Mouse (Mus musculus) skeletal muscle tissue, adult 2 months (tissue): ENCODE results near the gene Serinc1.
"Not testable (repeated sequence)": the region's sequence is repeated elsewhere in the genome, so short reads cannot be mapped to it uniquely, and the experiment has no call there.

Source experiments
- DNase-seq: peaks from one replicate; pipeline ENCODE4 v3.0.0-alpha.2; 2012; ENCODE audit warnings: low read depth, low spot score

Serinc1 gene

DNA sequence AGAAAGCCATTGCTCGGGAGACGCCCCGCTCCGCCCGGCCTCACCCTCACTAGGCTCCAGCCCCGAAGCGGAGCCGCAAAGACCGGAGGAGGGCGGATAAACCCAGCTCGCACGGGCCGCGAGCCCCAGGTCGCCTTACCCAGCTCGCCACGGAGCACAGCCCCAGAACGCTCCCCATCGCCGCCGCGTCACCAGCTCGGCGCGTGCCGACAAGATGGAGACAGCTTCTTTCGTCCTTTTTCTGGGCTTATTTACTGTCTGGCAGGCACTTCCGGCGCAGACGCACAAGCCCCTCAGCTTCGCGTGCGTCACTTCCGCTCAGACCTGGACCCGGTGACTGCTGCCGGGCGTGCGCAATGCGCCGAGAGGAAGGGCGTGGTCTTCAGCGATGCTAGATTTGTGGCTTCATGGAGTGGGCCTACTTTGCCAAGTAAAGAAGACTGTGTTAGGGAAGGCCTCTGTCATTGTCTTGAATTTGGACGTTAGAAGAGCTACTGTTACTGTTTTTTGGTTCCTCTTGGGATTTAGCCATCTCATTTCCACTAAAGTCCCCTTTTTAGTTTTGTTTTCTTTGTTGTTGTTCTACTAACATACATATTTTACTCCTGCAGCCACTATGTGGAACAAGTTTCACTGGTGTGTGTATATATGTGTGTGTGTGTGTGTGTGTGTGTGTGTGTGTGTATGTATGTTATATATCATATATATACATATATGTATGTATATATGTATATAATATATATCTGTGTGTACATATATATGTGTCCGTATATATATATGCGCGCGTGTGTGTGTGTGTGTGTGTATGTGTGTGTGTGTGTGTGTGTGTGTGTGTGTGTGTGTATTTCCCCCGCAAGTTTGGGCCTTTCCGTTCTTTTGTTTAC is at the start of gene Serinc1:
Serinc1 (minus strand) TSS at position 313 of the 884 bp plus-strand sequence.
- peak; percentile 94 for DNase-seq

DNA sequence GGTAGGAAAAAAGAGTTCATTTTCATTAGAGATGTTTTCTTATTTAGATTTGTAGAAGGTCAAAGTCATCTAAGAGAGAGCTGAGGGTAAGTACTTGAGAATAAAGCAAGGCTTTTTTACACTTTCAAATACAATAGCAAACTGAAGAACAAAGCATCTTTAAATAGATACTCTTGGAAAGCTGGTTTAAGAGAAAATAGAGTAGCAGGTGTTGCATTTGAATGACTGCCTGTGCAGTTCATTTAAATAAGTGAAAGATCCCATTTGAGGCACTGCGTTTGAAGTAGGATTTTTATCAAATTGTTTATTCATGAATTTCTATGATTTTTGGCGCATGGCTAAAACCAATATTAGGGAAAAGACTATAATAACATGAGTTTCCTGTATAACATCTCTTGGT is 44.4 kb upstream of the Serinc1 start:
- DNase-seq = no peak

DNA sequence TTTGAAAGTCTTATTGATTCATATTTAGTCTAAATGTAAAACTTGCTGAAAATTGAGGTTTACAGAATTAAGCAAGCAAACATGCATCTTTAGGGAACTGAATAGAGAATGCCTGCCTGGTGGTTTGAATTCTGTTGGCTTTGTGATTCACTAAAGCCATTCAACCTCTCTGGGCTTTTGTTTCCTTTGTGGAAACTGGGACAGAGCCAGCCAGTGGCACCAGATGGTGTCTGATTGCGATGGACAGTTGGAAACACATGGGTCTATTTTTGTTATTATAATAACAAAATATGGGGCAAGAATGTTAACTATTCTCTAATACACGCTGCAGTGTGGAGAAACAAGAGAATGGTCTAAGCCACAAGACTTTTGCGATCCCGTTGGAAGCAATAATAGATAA is 39.8 kb upstream of the Serinc1 start:
- no peak for DNase-seq

DNA sequence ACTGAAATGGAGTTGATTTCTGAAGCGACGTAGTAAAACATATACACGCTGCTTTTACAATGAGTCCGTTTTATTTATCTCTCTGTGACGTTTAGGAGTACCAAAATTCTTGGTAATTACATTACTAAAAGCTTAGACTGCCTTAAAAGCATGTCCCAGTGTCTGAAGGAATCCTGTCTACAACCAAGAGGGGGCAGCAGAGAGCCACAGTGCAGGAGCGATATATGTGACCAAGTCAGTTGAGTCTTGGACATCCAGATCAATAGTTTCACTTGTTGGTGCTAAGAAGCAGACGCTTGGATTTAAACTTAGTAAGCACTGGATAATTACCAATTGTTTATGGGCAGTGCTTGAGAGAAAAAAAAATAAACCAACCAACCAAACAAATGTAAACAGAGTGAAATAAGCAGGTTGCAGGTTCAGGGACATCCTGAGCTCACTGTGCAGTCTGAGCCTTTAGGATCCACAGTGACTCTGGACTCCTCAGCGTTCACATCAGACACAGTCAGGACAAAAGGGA is 38.9 kb upstream of the Serinc1 start:
- DNase-seq = peak; percentile 1

DNA sequence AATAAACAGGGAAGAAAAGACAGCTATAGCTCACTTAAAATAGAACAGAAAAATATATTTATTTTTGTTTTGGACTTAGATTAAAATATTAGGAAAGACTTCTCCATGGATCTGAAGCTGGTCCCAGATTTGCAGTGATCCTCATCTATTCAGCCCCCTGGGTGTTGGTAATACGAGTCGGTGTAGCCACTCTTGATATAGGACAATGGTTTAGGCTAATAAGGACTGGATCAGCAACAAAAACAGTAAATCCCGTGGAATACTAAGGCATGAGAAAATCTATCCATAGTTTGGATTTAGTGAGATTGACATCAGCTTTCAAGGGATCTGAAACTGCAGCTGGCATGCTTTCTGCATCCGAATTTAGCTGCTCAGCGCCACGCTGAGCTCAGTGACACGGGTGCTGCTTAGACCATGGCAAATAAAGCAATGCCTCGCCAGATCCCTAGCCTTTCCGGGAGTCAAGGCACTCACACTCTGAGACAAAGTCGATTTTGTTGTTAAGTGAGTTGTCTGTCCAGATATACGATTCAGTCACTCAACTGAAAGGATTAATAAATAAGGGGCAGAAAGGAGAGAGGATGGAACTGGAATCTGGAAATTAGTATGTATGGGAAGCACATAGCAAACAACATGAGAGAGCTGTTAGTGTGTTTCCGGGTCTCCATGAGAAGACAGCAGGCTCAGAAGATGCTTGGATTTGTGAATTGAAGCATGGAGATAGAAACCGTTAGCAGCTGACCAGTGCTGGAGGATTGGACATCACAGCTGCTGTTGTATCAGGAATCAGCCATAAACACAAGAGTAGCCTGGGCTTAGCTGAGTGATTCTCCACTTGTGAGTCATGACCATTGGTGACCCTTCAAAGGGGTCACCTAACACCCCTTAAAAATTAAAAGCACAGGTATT is 36.9 kb upstream of the Serinc1 start:
- DNase-seq = no peak

DNA sequence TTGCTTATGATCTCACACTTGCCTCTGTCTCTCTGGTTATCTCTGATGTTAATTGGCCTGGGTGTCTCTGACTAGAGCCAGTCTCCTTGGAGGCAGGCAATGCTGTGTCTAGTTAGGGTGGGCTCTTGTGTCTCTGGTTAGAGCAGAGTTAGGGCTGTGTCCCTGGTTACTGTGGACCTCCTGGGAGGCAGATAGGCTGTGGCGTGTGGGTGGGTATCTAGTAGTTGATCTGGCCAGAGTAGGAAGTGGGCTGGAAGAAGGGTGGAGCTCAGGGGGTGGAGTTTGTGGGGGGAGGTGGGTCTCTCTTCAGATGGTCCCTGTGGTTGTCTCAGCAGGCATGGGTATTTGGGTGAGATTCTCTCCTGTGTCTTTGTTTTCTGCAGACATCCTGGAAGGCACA is 33.9 kb upstream of the Serinc1 start:
- DNase-seq = no peak

DNA sequence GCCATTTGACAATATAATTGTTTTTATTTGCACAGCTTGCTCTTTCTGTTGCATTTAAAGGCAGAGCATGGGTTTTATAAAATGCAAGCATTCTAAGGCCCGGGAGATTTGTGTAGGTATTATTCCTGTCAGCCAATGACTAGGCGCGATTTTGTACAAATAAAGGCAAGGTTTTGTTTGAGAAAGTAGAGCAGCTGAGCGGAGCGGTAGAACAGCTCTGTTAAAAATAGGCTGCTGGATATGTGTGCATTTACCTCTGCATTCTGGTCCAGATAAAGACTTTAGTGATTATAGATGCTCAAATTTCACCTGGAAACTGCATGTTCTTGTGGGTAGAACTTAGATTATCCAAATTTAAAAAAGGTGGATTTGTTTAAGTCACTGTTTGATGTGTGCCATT is 25.3 kb upstream of the Serinc1 start:
- no peak for DNase-seq

DNA sequence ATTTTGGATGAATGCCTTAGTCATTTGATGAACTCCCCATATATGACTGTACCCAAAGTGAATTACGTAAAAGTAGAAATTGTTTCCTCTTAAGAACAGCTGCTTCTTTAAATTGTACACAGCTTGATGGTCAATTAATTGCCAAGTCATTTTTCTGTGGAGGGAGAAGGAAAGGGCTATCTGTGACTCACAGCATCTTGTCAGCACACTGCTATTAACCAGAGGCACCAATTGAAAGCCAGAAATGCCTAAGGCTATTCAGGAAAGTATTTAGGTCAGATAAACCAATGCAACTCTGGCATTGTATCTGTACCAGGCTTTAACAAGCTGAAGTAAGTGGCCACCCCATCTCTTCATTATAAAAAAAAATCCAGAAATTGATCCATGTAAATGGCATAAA is 21.4 kb upstream of the Serinc1 start:
- DNase-seq = no peak

DNA sequence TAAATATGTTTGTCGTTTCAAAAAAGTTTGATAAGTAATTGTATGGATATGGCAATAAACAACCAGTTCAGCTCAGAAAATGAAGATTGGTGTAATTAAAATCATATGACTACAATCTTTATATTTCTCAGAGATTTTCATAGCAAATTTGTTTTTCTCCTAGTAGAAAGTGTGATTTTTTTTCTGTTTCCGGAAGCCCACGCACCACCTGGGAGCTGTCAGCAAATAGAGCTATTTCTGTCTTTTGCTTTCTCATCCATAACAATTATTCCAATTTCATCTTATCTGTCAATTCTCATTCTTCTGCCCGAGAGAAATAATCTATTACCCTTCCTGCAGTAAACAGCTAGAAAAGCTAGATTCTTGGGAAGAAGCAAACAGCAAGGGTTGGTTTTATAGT is 17.3 kb upstream of the Serinc1 start:
- DNase-seq = no peak

DNA sequence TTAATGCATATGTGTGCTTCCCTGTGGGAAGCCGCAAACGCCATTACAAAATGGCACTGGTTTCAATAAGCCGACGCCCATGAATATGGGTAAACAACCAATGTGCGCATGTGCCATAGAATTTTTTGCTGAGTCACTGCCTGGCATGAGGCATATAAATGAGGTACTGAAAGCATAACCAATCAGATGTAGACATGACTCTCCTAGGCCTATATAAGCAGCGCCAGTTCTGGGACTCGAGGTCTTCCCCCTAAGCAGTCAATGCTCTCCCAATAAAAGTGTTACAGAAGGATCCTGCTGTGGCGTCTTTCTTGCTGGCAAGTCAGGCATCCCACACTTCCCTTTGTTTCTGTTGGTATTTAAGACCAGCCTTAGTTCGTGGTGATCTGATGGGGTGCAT is 11.6 kb upstream of the Serinc1 start:
- DNase-seq = not testable (repeated sequence)

DNA sequence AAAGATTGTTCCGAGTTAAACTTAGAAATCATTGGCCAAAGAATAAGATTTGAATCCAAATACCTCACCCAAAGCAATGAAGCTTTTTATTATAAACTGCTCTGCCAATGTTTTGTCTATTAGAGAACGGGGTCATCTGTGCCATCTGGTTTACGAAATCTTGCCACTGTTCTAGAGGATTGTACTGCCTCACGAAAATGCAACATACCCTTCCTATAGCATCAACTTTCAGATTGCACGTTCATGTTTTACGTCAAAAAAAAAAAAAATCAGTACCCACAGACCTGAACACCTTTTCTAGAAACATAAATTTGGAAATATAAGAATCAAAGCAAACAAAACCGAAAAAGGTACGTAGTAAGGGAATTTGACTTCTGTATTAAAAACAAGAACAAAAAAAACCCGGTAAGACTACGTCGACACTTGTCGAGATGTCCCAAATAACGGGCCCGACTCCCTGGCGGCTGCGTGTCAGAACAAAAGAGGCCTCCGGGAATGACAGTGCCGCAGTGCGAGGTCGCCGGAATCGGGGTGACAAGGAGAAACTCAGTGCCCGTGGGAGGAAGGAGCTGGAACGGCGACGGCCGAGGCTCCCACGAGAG is 613 bp downstream of the Serinc1 start:
- no peak for DNase-seq

DNA sequence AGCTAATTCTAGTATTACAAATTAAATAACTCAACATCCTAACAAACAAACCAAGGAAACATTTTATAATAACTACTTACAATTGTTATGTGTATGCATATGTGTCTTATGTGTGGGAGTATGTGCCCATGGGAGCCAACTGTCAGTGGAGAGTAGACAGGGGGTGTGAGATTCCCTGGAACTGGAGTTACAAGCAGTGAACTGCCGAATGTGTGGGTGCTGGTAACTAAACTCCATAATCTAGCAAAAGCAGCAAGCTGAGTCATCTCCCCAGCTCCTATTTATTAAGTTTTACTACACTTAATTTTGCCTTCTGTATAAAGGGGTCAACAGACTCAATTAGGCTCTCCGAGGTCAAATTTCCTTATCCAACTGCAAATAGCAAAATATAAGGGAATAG is 1.3 kb downstream of the Serinc1 start:
- DNase-seq = no peak

DNA sequence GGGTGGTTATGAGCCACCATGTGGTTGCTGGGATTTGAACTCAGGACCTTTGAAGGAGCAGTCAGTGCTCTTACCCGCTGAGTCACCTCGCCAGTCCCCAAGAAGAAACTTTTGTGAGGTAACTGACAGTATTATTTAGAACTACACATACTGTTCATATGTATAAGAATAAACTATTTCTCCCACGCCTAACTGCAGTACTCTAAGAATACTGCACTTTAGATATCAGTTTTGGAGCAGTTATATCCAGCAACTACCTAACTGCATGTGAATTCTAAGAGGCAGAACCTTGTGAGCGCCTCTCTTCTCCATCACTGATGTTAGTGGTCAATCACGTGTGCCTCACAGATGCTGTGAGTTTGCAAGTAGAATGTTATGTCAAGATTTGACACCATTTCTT is 5.9 kb downstream of the Serinc1 start:
- no peak for DNase-seq

DNA sequence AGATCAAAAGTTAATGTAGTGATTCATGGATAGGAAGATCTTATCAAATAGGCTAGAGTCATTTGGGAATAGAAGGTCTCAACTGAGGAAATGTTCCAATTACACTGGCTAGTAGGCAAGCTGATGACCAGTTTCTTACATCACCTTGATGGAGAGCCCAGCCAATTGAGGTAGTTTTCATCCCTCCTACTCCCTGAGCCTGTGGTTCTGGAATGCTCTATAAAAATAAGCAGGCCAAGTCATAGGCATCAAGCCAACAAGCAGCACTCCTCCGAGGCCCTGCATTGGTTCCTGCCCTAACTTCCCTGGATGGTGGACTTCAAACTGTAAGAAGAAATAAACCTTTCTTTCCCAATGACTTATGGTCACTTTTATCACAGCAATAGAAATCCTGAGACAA is 17.1 kb downstream of the Serinc1 start:
- DNase-seq = no peak

DNA sequence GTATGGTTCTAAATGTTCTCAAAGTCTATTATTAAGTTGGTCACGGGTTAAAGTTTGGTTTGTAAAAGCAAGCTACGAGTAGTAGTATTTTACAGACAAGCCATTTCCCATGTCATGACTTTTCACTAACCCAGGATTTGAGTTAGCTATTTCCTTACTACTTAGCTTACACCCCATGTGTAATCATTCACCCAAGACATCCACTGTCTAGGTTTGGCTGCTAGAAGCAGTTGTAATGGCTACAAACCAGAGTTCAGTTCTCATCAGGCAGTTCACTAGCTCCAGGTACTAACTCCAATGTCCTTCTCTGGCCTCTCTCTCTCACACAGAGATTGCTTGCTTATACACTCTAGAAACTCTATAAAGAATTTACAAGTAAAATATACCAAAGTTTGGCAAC is 17.7 kb downstream of the Serinc1 start:
- no peak for DNase-seq

DNA sequence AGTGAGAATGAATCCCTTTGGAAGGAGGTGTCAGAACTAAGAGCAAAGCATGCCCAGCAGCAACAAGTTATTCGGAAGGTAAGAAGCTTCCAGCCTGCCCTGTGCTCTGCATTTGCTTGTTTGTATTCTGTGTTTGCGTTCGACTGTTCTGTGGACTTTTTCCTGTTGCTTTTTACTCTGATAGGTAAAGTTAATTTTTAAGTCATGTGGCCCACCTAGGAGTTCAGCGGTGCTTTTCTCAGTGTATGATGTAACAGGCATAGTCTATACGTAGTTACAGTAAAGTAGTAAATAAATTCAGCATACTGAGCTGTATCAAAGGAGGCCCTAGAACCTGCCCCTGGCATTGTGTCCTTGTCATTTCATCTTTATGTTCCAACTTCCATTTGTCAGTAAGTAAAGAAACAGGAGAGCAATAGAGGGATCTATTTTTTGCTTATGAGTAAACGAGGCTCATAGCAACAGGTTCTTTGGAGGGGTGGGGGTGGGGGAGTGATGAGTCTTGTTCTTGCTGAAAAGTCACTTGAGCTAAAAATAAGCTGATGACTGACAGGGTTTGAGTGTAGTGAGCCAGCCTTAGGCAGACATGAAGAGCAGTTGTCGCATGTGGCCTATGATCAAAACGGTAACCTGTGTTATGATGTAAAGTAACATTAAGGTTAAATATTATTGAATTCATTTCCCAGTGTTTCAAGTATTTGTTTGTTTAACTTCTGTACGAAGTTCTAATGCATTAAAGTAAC is 32.7 kb downstream of the Serinc1 start:
- DNase-seq = peak; percentile 83

DNA sequence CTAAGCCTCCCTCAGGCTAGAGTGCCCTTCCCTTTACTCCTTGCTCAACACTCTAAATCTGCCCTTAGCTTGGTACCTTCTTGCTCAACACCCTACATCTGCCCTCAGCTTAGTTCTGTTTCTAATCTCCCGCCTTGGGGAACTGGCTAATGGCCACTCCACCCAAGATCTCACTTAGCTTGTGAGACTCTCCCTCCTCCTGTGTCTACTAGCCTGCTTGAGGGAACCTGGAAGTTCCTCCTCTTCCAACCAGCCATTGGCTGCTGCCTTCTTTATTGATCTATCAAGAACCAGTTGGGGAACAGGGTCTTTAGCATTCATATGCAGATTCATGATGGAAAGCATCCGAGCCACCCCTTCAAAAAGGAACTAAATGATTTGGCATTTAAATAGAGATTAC is 40.3 kb downstream of the Serinc1 start:
- DNase-seq = no peak

DNA sequence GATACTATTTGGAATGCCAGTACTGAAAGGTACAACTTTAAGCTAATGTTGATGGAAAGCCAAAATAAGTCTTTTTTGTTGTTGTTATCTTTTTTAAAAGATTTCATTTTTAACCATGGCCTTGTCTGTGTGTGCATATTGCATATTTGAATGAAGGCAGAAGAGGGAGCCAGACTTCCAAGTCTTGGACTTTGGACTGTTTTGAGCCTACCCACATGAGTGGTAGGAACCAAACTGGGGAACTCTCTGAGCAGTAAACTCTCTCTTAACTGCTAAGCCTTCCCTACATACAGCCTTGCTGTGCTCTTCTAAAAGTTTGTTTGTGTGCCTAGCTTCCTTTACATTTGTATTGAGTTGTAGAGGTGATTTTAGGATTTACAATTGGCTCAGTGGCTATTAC is 43.7 kb downstream of the Serinc1 start:
- no peak for DNase-seq

DNA sequence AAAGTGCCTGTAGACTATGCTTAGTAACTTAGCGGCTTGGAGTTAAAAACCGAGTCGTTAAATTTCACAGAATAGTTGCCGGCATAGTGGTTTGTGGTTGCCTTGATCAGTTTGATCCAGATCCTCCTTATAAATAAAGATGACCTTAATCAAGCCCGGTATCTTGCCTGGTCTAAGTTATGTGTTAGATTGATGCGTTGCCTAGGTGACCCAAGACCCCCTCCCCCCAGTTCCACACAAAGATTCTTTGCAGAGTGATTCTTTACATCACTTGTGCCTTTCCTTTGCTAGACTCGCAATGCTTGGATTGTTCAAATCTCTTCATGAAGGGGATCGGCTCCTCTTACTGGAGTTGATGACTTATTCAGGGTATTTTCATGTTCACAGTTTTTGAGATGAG is 45.1 kb downstream of the Serinc1 start:
- DNase-seq = no peak

DNA sequence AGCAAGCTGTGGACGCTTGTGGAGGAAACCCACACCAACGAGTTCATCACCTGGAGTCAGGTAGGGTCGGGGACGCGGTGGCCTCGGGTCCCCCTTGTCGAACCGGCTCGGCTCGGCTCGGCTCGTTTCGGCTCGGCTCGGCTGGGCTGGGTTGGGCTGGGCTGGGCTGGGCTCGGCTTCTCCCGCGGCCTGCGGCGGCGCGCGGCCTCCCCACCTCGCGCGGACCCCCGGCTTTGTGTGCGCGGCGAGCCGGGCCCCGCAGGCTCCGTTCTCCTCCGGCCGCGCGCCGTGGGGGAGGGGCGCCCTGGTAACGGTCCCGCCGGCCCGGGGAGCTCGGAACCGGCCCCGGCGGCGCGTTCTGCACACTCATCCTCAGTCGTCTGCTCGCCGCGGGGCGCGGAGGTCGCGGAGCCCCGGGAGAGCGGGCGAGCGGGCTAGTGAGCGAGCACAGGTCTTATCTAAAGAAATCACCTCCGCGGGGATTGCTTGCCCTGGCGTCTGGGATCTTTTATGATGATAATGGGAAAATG is 45.7 kb downstream of the Serinc1 start:
- DNase-seq = no peak

DNA sequence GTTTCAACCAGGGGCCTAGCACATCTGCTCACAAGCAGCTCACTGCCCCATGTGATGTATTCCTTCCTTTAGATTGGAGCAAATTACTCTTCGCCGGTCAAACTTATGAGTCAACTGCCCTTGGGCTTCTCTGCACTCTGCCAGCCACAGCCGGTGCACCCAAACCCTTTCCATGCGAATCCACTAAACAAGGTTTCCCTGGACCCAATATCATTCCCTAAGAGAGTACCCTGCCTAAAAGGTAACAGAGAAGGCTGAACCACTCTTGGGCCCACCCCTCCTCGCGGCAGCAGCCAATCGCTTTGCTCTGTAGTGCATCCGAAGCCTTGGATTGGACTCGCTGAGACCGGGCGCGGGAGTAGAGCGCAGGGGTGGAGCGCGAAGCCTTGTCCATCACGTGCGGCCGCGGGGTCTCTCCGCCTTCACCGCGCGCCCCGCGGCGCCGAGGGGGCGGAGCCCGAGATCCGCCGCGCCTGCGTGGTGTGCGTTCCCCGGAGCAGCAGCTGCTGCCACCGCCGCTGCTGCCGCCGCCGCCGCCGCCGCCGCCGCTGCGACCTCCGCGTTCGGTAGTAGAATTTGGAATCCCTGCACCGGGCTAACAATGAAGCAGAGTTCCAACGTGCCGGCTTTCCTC is 46.3 kb downstream of the Serinc1 start, which contains the start of gene Hsf2:
Hsf2 (plus strand) TSS at position 478 of the 634 bp plus-strand sequence.
- peak; percentile 95 for DNase-seq
